Mouse (Mus musculus) lung, adult 18-20 months (tissue): ENCODE results near the gene Prmt8.

Experiments used
- DNase-seq, 2 experiments: peaks; one replicate each; pipeline ENCODE4 v3.0.0; 2022; ENCODE audit warnings: mixed read lengths in 2 of 2

The Prmt8 gene

DNA sequence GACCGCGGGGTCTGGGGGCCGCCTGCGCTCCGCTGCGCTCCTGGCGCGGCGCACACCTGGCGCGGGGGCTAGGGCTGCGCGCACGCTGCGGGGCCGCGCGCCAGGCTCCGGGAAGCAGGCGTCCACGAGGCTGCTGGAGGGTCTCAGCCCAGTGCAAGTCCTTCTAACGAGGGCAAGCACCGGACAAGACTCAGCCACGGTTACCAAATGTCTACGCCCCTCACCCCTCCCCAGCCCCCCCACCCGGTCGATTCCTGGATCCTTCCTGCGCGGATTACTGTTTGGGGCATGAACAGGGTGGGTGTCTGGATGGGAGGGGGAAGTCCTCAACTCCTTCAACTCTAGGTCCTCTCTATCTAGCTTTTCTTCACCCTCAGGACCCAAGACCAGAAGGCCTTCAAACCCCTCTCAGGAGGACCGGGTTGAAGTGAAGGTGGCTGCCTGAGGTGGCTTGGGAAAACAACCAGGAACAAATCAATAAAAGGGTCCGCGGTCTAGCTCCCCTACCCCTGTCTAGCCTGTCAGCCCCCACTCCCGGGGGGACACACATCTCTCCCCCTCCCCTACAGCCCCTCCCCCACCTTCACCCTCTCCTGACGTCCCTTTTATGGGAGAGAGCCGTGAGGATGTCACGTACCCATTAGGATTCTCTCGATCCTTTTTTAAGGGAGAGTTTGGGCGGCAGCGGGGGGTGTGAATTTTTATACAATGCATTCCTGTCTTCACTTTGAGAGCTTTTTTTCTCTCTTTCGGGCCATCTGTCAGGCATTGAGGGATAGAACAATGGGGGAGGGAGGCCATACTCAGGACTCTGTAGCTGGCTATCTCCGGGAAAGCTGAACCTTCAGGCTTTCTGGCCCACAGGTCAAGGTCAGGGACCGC lies at the start of gene Prmt8:
TSS of gene Prmt8 (minus strand) at position 198 of the 882 bp plus-strand sequence.
- no peak for DNase-seq

DNA sequence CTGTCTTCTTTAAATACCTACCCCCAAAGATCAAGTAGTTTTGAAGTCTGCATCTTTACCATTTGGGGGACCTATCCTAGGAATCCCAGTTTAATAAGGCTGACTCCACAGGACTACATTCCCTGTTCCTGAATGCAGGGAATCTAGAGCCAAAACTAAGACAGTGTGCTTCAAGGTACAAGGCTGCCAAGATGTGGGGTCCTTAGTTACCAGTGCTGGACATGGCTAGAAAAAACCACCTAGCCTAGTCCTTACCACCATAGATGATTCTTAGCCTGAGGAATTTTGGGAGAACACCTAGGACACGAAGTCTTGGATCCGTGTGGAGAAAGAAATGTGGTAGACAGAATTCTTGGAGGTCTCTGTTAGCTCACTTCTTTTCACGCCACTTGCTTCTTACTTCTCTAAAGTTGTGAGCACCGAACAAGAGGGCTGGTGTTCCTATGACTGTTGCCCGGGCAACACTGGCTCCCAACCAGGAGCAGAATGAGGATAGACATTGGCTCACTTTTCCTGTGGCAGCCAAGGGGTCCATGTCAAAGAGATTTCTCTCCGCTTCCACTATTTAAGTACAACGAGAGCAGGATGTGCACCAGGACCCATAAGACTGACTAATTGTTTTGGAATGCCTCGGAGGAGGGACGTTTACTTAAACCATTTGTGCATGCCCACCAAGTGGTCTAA lies 33.9 kb upstream of the Prmt8 start:
- peak in 1 of 2 experiments; percentile 32 for DNase-seq

DNA sequence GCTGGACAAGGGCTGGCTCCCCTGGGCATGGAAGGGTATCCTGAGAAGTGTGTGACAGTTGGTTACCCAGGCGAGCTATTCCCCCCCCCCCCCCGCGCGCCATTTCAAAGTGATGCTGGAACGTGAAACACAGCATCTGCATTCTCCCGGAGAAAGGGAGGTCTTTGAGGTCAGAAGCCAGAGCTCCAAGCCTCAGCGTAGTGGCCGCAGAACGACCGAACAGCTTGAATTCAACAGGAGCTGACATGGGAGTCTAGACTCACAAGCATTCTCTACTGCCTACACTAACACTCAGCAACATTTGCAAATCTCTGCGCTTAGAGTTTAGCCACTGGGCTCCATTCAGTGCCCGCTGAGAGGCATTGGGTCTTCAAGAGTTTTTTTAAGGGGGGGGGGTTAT lies 32.9 kb upstream of the Prmt8 start:
- no peak for DNase-seq

DNA sequence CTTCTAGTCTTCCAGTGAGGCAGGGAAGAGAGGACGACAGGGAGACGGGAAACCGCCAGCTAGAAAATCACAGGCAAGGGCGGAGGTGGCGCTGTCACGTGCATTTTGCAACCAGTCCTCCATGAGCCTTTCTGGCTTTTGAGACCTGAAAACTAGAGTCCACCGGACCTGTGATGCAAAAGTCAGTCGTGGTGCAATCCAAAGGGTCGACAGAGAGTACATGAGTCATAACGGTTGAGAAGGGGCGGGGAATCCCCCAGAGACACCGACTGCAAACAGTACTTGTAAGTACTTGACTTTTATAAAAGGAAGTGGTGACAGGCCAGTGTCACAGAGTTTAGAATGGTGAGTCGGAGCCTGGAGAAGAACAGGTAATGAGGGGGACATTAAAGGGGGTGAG lies 20.8 kb upstream of the Prmt8 start:
- peak; percentile 65 to 77 for DNase-seq

DNA sequence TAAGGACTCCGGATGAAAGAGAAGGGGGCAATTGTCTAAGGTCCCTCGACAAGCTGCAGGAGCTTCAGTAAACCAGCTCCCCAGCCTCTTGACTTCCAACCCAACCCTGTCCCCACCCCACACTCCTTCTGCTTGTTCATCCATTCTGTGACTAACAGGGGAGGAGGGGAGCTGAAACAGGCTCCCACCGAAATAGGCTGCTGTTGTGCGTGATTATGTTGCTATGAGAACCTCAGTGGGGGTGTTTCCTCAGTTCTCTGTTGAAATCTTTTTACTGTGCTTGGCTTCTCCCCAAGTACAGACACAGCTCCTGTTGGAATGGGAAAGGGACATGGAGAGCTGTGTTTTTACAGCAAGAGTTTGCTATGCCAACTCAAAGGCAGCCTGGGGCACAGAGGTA lies 1.5 kb upstream of the Prmt8 start:
- DNase-seq, result no peak

DNA sequence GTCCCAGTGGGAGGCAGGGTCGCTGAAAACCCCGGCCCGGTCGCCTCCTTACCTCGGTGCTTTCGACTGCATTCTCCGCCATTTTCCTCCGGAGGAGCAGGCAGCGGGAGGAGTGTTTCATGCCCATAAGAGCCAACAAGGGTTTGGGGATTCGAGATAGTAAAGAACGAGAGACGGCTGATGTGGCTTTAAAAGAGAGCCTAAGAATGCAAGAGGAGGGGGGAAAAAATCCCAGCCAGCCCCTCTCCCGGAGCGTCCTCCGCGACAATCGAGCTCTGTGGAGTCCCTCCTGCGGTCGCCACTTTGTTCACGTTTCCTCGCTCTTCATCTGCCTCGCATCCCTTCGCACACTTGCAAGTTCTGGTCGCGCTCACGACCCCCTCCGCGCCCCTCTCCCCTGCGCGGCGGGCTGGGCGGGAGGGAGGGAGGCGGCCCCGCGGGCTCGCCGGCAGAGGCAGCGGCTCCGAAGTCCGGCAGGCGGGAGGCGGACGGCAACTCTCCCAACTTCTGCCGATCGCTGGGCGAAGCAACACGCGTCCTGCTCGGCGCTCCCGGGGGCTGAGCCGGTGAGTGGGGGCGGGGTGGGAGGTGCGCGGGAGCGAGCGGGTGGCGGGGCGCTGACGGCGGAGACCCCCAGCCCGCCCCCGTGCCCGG lies 524 bp downstream of the Prmt8 start:
- DNase-seq, result no peak

DNA sequence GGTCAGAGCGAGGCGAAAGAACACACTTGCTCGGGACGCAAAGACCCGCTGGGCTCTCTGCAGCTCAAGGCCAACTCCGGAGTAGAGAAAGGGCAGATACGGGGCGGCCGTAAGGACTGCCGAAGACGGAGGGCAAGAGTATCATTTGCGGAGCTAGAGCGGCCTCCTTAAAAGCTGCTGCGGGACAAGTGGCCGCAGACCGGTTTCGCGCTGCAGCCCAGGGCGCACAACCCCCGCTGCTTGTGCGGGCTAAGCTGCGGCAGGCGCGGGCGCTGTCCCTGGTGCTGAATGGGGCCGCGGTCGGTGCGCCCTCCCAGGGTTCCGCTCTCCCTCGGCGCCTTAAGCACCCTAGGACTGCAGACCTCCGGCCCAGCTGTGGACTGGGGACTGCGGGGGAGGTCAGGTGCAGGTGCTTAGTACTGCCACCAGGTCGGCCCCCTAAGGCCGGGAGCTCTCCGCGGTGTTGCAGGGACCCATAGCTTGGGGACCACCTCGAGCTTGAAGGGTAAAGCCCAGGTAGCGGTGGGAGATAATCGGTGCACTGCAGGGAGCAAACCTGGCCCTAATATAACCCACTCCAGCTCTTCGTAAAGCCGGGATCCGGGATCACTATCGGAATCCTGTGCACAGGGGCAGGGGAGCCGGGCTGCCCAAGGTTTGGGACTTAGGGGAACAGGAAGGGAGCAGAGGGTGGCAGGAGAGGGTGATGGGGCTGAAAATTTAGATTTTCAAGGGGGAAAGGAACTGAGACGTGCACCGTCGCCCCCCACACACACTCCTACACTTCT lies 1.4 kb downstream of the Prmt8 start:
- DNase-seq, result peak; percentile 23 to 48

DNA sequence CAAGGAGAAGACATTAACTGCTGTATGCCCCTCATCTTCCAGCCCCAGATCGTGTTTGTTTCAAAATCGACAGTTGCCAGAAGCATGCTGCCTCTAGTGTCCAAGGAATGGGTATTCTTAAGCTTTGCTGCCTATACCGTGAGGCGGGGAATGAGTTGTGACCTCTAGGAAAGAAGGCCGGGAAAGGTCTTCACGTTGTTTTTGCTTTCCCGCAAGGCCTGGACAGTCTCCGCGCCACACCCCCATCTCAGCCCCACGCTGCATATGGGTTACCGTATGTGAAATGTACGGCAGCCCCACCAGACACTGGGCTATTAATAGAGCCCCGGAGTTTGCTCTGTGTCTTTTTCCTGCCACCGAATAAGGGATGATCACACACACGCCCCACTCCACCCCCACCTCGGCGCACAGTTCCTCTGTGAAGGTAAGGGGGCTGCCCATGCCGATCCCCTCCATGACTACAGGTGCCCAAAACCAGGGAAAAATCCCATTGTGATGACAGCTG lies 2.0 kb downstream of the Prmt8 start:
- DNase-seq, result no peak

DNA sequence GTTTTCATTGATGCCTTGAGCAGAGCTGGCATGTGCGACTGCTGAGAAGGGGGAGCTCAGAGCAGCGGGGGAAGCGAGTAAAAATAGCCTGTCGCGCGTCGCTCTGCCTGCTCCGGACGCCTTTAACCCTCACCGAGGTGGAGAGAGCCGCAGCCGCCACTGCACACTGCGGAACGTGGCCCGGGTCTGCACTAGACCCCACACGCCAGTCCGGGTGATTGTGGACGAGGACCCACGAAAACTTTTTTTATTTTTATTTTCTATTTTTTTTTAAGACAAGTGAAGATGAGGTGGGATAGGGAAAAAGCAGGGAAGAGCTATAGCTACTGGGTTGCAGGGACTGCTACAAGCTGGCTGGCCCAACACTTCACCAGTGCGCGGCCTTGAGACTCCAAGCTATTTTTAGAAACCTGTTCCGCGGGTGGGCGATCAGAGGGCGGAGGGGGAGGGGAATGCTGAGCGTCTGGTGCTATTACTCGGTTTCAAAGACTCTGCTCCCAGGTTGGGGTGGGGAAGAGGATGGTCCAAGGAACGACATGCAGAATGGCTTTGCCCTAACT lies 2.6 kb downstream of the Prmt8 start:
- no peak for DNase-seq

DNA sequence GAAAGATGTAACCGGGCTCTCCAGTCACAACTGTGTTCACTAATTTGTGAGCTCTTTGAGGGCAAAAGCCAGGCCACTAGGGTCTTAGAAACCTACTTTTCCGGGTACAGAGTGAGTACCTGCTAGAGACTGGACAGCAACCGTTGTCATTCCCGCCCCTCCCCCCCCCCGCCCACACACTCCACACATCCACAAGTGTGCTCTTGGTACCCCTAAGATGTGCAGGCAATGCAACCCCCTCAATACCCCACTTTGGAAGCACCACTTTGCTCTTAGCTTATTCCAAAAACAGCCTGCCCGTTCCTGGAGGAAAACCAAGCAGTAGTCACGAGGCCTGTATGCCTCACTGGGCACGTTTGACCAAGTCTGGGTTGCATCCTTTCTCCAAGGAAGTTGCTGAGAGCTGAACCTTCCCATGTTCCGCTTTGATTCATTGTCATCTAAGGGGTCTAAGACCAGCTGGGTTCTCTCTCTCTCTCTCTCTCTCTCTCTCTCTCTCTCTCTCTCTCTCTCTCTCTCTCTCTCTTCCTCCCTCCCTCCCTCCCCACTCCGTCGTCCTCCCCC lies 3.1 kb downstream of the Prmt8 start:
- DNase-seq, result no peak

DNA sequence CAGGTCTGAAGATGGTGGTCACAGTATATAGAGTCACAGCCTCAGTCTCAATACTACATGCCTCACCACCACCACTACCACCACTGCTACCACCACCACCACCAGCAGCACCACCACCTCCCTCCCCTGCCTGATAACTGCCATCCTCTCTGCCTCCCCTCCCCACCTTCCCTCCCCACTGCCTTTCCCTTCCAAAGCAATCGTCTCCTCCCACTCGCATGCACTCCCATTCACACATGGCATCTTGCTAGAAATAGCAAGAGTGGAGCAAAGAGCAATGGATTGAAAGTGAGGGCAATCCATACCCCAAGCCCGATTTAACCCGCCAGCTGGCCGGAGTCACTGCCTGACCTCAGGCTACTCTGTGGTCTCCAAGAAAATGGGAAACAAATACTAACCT lies 3.7 kb downstream of the Prmt8 start:
- DNase-seq, result no peak

DNA sequence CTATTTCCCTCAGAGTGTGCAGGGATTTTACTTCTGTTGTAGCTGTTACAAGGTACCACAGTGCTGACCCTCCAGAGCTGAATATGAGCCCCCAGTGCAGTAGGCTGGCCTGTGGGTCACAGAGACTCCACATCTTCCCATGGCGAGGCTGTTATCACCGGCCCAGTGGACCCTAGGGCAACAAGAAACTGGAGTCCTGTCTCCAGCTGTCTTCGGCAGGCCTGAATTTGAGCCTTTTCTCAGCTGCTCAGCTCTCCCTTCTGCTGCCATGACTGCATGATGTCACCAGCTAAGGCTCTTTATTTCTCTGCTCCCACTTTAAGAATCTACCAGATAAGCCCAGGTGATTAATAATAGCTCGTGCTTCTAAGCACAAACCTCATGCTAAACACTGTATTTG lies 11.0 kb downstream of the Prmt8 start:
- no peak for DNase-seq

DNA sequence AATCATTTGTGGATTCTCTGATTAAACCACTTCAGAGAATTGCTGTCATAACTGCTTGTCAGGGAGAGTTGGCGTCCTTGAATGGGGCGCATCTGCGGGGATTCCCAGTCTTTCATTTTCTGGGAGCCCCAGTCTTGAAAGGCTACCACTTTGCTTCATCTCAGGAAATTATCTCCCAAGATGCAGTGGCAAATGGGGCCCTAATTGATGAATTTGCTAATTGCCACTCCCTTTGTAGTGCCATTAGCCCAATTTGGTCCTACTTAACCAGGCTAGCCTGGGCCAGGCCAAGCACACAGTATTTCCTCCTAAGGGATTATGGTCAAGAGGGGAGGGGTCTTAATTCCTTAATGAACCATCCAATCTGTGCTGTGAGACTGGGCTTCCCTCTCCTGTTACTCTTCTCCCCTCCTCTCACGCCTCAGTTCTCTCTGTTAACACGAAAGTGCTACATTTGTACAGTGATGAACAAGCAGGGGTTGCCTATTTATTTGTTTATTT lies 11.6 kb downstream of the Prmt8 start:
- no peak for DNase-seq

DNA sequence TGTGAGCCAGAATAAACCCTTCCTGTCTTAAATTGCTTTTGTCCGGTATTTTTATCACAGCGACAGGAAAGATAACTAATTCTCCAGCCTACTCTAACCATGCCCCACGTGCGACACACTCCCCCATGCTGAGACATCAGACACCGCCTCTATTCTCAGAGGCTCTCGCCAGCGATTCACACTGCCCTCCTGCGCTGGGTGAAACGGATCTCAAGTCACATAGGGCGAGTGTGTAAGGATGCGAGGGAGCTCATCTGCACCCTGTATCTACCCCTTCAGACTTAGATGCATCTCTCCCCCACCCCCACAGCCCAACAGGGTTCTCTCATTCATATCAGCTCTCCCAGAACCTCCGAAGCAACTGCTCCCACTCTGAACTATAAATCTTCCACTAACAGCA lies 12.4 kb downstream of the Prmt8 start:
- DNase-seq, result no peak

DNA sequence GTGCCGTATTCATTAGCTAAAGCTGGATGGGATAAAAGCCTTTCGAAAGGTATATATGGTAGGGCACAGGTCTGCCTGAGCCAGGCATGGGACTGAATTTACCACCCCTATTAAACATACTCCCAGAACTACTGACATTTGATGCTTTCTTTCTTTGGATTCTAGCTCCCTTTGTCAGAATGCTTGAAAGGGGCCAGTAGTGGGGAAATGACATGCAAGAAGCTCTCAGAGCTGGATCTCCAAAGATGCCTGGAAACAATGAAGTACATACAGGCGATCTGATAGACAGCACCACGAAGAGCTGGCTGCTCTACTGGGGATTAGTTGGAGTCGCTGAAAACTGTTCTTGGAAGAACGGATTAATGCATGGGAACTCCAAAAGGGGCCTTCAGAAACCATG lies 16.0 kb downstream of the Prmt8 start:
- DNase-seq, result no peak

DNA sequence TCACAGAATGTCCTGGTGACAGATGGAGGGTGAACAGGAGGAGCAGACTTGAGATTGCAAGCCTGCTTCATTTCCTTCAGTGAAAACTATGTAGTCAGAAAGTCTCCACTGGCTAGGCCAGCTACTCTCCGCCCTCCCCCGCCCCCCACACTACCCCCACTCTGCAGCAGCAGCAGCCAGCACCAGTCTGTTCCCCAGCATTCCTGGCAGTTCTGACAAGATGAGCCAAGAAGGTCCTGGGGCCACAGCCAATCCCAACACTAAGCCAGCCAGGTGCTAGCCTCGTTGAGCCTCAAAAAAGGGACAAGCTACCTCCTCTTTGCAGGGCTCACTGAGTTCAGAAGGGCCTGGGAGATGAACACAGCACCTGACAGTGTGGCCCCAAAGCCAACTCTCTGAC lies 16.6 kb downstream of the Prmt8 start:
- DNase-seq, result no peak

DNA sequence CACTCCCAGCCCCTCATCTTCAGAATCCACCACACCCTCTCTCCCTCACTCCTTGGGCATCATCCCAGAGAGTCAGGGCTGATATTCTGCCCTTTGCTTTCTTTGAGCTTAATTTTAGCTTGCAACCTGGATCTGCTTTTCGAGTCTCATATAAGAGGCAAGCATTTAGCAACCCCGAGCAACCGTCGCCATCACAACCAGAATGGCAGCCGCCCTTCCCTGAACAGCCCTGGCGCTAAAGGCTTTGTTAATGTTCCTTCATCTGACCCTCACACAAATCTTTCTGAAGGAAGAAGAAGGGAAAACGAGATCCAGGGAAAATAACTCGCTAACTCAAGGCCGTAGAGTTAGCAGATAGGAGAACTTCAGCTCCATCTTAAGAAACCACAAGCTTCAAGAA lies 17.8 kb downstream of the Prmt8 start:
- no peak for DNase-seq

DNA sequence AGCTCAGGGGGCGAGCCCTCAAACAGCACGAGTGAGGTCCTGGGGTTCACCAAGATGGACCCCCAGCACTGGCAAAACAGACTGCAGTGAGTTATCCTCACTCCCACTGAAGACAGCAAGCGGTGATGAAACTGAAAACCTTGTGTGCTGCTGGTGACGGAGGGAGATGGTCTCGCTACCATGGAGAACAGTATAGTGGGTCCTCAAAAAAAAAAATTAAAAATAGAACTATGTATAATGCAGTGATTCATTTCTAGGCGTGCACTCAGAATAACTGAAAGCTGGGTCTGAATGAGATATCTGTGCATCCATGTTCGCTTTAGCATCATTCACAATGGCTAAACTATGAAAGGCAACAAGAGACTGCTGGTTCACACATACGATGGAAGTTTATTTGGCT lies 20.5 kb downstream of the Prmt8 start:
- DNase-seq, result no peak

DNA sequence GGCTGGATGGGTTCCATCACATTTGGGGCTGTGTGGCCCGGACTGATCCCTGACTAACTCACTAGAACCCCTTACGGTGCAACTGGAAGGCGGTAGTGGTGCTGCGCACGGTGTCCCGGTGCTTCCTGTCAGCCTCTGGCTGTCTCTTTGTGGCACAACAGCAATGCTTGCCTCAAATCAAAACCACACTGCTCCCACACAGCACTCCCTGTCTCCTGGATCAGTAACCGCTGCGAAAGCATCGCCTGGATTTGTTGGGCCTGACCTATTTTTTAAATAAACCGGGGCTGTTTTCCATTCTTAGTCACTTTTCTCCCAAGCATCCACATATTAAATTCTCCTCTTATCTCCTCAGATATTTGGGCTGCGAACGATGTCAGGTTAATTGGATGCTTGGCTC lies 27.0 kb downstream of the Prmt8 start:
- DNase-seq, result no peak

DNA sequence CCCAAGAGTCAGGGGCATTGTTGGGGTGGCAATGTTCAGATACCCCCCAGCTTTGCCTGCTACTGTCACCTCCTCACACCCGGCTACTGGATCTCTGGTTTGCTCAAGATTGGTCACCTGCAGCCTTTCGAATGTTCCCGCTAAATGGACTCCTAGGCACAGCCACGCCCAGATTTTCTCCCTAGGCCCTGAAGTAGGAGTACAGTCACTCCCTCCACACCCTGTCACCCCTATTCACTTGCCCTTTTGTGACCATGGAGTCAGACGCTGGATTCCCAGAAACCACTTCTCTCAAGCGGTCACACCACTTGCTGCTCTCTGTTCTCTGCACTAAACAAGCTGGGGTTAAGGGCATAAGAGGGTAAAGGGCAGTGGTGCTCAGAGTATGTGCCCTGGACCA lies 28.1 kb downstream of the Prmt8 start:
- peak; percentile 10 to 34 for DNase-seq

DNA sequence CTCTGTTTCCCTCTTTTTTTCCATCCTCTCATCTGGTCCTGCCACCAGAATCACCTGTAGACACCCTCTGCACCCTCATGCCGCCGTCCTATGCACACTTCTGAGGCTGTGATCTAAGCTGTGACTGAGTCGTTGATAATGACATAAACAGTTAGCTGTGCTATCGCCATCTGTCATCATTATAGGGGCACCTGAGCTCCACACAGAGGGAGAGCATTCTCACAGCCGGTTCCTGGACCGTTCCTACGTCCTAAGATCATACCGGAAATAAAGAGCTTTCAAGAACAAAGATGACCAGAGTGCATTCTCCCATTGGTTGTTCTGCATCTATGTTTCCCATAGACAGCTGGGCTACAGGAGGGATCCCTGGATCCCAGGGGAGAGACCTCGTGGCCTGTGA lies 28.6 kb downstream of the Prmt8 start:
- no peak for DNase-seq

DNA sequence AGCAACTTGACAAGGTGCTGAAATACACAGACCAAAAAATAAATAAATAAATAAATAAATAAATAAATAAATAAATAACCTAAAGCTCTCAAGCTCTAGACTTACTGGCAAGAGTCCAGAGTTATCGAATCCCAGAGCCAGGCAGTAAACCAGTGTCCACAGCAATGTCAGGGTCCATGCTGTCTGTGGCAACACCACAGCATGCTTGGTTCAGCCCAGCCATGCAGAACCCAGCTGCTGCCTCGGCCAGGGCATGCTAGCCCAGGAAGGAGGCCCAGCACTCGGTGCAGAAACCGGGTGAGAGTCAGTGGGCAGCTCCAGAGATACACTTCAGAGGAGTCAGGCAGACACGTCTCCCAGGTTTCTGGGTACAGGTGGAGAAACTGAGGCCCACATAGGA lies 29.4 kb downstream of the Prmt8 start:
- no peak for DNase-seq
